Mouse (Mus musculus): ENCODE measurements around the gene Fam221b. TPM values are rescaled to one million over a fixed set of nuclear protein-coding genes. Genes with fewer than 3 reads are reported as not detected.

Fam221b gene
- polyA plus RNA-seq, 1 experiment from 2014 or later, result 2.6 TPM

DNA sequence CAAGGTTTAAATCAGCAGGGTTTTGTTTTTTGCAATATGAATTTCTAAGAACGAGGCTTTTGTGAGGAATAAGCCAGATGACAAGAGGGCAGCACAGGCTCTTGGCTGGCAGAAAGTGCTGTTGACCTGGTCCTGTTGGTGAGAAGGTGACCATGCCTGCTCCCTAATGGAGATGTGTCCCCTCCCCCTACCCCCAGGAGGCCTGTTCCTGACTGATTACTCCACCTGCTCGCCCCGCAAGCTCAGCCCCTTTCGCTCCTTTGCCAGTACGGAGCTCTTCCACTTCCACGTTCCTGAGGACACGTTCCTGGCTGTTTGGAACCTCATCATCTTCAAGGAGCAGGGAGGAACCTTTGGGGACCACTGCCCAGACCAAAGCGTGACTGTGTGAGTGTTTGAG is 4.8 kb upstream of the Fam221b start:
- 79% methylated on average over 8 of the region's 8 CpGs for WGBS

DNA sequence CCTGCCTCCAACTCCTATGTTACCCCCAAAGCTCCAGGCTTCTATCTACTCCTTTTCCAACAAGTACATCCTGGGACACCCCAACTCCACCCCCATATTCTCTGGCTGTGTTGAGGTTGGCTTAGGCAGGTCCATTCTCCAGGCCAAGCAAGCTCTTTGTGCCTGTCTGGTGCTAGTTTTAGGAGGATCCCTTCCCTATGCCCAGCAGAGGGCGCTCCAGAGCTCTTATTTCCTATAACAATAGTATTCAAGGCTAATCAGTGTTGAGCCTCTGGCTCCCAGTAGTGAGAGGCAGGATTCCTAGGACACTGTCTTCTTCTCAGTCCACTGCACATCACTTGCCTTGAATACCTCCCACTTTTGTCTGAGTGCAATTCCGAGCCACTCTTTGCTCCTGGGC is 3.1 kb upstream of the Fam221b start:
- Histone ChIP-seq H3K4me3 (ENCODE audit: low read length) (no peak overlapping the region), H3K9ac (ENCODE audit: low read depth, low read length) (no peak overlapping the region), H3K9me3 (ENCODE audit: control insufficient read depth, low read length) (no peaks in the 10 kb centered on the region), H3K4me2 (replicated peaks; ENCODE audit: low read depth, low read length) (no peak overlapping the region), H3K27ac (ENCODE audit: low read depth, low read length) (no peak overlapping the region), H3K4me1 (ENCODE audit: control insufficient read depth, insufficient read depth, low read length) (peaks cover 6% of the 10 kb centered on the region), H3K36me3 (ENCODE audit: control insufficient read depth, insufficient read depth, low read length) (peaks cover 2% of the 10 kb centered on the region; the same call in 1 of the 2 replicates), H3K27me3 (ENCODE audit: control insufficient read depth, insufficient read depth, low read length) (no peaks in the 10 kb centered on the region)
- 4% methylated on average over 2 of the region's 2 CpGs for WGBS
- ATAC-seq (ENCODE audit: low FRiP score, low TSS enrichment), result peak; percentile 48; the same call in 1 of the 2 replicates

More for the DNA sequence above, 4.8 kb upstream of the Fam221b start:
- Histone ChIP-seq H3K4me3 (ENCODE audit: low read length) (no peak overlapping the region), H3K27ac (ENCODE audit: low read depth, low read length) (no peak overlapping the region), H3K4me2 (replicated peaks; ENCODE audit: low read depth, low read length) (no peak overlapping the region), H3K27me3 (ENCODE audit: control insufficient read depth, insufficient read depth, low read length) (no peaks in the 10 kb centered on the region), H3K9me3 (ENCODE audit: control insufficient read depth, low read length) (no peaks in the 10 kb centered on the region), H3K9ac (ENCODE audit: low read depth, low read length) (no peak overlapping the region), H3K36me3 (ENCODE audit: control insufficient read depth, insufficient read depth, low read length) (peaks cover 2% of the 10 kb centered on the region; the same call in 1 of the 2 replicates), H3K4me1 (ENCODE audit: control insufficient read depth, insufficient read depth, low read length) (peaks cover 6% of the 10 kb centered on the region)
- ATAC-seq (ENCODE audit: low FRiP score, low TSS enrichment), result no peak

DNA sequence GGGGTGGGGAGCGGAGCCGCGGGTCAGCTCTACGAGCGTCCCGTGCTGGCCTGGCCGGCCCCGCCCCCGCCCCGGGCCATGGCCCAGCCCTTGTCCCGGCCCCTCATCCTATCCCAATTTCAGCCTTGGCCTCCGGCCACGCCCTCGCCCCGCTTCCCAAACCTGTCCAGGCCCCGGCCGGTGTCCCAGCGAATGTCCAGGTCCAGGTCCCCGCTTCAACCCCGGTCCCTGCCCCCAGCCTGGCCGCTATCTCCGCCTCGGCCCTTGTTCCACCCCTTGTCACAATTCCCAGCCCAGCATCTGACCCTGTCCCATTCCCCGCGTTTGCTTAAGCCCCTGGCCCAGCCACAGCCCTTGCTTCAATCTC is 466 bp upstream of the Fam221b start:
- Histone ChIP-seq H3K9ac (ENCODE audit: low read depth, low read length) (peak overlapping the region; percentile 83), H3K27me3 (ENCODE audit: control insufficient read depth, insufficient read depth, low read length) (peaks cover 15% of the 10 kb centered on the region; the same call in 1 of the 2 replicates), H3K4me2 (replicated peaks; ENCODE audit: low read depth, low read length) (peak overlapping the region; percentile 74), H3K4me1 (ENCODE audit: control insufficient read depth, insufficient read depth, low read length) (peaks cover 6% of the 10 kb centered on the region), H3K27ac (ENCODE audit: low read depth, low read length) (no peak overlapping the region), H3K36me3 (ENCODE audit: control insufficient read depth, insufficient read depth, low read length) (no peaks in the 10 kb centered on the region), H3K4me3 (ENCODE audit: low read length) (peak overlapping the region; percentile 84), H3K9me3 (ENCODE audit: control insufficient read depth, low read length) (no peaks in the 10 kb centered on the region)
- peak; percentile 89 for ATAC-seq (ENCODE audit: low FRiP score, low TSS enrichment)
- 0% methylated on average over 23 of the region's 25 CpGs for WGBS

DNA sequence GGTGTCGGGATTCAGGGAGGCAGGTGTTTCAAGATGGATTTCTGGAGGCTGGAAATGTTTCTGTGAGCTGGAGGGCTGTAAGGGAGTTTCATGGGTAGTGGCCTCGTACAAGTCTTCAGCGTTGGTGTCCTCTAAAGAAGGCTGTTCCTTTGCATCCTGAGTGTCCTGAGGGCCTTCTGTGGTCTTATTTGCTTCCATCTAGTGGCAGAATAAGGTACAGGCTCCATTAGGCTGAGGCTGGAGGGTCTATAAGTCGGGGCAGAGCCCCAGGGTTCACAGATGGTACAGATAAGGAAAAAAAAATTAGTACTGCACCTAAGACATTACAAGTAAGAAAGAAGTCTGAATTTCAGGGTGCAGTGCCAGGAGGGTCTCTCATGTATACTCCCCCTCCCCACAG is 2.5 kb downstream of the Fam221b start:
- Histone ChIP-seq H3K4me2 (replicated peaks; ENCODE audit: low read depth, low read length) (no peak overlapping the region), H3K36me3 (ENCODE audit: control insufficient read depth, insufficient read depth, low read length) (no peaks in the 10 kb centered on the region), H3K9ac (ENCODE audit: low read depth, low read length) (no peak overlapping the region), H3K27me3 (ENCODE audit: control insufficient read depth, insufficient read depth, low read length) (peaks cover 36% of the 10 kb centered on the region), H3K9me3 (ENCODE audit: control insufficient read depth, low read length) (no peaks in the 10 kb centered on the region), H3K4me3 (ENCODE audit: low read length) (no peak overlapping the region), H3K27ac (ENCODE audit: low read depth, low read length) (no peak overlapping the region), H3K4me1 (ENCODE audit: control insufficient read depth, insufficient read depth, low read length) (peaks cover 6% of the 10 kb centered on the region)
- 22% methylated on average over 4 of the region's 4 CpGs for WGBS
- ATAC-seq (ENCODE audit: low FRiP score, low TSS enrichment), result no peak

DNA sequence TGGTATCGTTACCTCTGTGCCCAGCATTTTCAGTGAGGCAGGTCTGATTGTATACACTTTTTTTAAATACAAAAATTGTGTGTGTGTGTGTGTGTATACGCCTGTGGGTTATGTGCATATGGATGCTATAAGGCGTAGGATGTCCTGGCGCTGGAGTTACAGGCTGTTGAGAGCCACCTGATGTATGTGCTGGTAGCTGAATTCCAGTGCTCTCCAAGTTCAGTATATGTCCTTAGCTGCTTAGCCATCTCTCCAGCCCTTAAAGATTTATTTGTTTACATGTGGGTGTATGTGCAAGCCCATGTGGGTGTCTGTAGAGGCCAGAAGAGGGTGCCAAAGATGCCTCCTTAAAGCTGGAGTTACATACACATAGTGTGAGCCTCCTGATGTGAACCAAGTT is 11.8 kb downstream of the Fam221b start:
- Histone ChIP-seq H3K27ac (ENCODE audit: low read depth, low read length) (no peak overlapping the region), H3K36me3 (ENCODE audit: control insufficient read depth, insufficient read depth, low read length) (no peaks in the 10 kb centered on the region), H3K4me3 (ENCODE audit: low read length) (peak overlapping the region; percentile 86), H3K27me3 (ENCODE audit: control insufficient read depth, insufficient read depth, low read length) (peaks cover 9% of the 10 kb centered on the region), H3K4me1 (ENCODE audit: control insufficient read depth, insufficient read depth, low read length) (peaks cover 5% of the 10 kb centered on the region; the same call in 1 of the 2 replicates), H3K4me2 (replicated peaks; ENCODE audit: low read depth, low read length) (peak overlapping the region; percentile 66), H3K9me3 (ENCODE audit: control insufficient read depth, low read length) (no peaks in the 10 kb centered on the region), H3K9ac (ENCODE audit: low read depth, low read length) (no peak overlapping the region)
- ATAC-seq (ENCODE audit: low FRiP score, low TSS enrichment), result no peak
- WGBS, result 62% methylated on average over 4 of the region's 4 CpGs

DNA sequence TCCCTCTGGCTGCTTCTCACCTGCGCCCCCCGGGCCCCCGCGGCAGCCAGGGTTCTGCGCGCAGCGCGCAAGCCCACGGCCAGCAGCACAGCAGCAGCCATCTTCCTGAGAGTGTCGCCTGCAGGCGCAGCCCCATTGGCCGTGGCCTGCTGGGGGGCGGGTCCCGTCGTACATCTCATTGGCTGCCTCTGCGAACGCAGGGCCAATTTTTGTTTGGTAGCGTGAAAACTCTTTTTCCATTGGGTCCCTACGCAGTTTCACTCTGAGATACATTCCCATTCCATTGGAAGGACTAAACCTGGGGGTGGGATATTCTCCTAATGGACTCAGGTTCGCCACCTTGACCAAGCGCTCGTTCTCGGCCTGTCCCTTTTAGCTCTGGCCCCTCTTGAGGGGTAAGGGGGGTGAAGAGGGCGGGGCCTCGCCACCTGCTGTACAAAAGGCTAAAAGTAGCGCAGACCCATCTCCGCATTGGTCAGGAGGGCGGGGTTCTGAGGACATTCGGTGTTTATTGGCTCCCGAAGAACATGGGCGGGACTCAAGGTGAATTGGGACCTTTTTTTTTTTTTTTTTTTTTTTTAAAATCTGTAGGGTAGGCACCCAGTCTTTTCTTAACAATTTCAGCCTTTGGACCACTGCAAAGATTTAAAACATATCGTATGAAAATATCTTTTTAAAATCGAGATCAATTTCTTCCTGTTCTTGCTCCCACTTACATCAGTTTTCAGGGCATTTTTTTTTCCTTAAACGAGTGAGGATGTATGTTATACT is 12.4 kb downstream of the Fam221b start, which contains the start of gene Hint2:
Hint2 (minus strand) TSS at position 128 of the 771 bp plus-strand sequence.
- H3K36me3 ChIP-seq (ENCODE audit: control insufficient read depth, insufficient read depth, low read length), result no peaks in the 10 kb centered on the region

DNA sequence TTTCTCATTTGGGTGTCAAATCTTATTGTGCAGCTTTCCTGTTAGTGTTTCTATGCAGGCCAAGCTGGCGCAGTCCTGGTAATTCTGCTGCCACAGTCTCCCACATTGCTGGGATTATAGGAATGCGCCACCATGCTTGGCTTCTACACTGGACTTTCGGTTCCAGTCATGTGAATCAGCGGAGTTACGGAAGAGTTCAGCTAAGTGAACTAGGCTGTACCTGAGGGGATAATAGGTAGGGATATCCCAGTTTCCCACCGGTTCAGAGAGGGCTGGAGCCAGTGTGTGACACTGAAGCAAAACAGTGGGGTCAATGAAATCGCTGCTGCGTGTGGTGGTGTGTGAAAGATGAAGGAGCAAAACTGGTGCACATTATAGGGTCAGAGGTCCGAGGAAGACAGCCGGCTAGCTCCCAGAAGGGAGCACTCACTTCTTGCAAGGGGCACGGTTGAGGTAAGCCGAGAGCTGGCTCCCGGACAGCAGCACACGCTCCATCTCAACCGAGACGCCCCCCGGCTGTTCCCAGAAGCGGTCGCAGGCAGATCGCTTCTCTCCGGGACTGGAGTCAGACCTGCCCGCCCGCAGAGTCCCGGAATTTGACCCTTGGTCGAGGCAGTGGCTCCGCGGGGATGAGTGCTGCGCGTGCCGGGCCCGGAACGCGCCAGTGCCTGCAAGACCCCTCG is 13.1 kb downstream of the Fam221b start:
- no peaks in the 10 kb centered on the region for H3K9me3 ChIP-seq (ENCODE audit: control insufficient read depth, low read length)
- ATAC-seq (ENCODE audit: low FRiP score, low TSS enrichment), result peak; percentile 32; the same call in 1 of the 2 replicates
- H3K9ac ChIP-seq (ENCODE audit: low read depth, low read length), result peak overlapping the region; percentile 90
- peak overlapping the region; percentile 86 for H3K4me3 ChIP-seq (ENCODE audit: low read length)
- peaks cover 5% of the 10 kb centered on the region; the same call in 1 of the 2 replicates for H3K4me1 ChIP-seq (ENCODE audit: control insufficient read depth, insufficient read depth, low read length)
- H3K27ac ChIP-seq (ENCODE audit: low read depth, low read length), result peak overlapping the region; percentile 90
- H3K4me2 ChIP-seq (replicated peaks; ENCODE audit: low read depth, low read length), result peak overlapping the region; percentile 66
- H3K36me3 ChIP-seq (ENCODE audit: control insufficient read depth, insufficient read depth, low read length), result no peaks in the 10 kb centered on the region
- 5% methylated on average over 34 of the region's 34 CpGs for whole genome bisulfite sequencing
- no peaks in the 10 kb centered on the region; the same call in 1 of the 2 replicates for H3K27me3 ChIP-seq (ENCODE audit: control insufficient read depth, insufficient read depth, low read length)

More for the DNA sequence above, 12.4 kb downstream of the Fam221b start, which contains the start of gene Hint2:
- no peaks in the 10 kb centered on the region for H3K9me3 ChIP-seq (ENCODE audit: control insufficient read depth, low read length)
- peaks cover 3% of the 10 kb centered on the region; the same call in 1 of the 2 replicates for H3K27me3 ChIP-seq (ENCODE audit: control insufficient read depth, insufficient read depth, low read length)
- H3K27ac ChIP-seq (ENCODE audit: low read depth, low read length), result peak within 1 kb of the TSS; percentile 90
- WGBS, result 2% methylated on average over 34 of the region's 34 CpGs
- H3K4me1 ChIP-seq (ENCODE audit: control insufficient read depth, insufficient read depth, low read length), result peaks cover 5% of the 10 kb centered on the region; the same call in 1 of the 2 replicates
- ATAC-seq (ENCODE audit: low FRiP score, low TSS enrichment), result peak; percentile 98
- H3K4me2 ChIP-seq (replicated peaks; ENCODE audit: low read depth, low read length), result peak within 1 kb of the TSS; percentile 66
- H3K9ac ChIP-seq (ENCODE audit: low read depth, low read length), result peak within 1 kb of the TSS; percentile 90
- peak within 1 kb of the TSS; percentile 86 for H3K4me3 ChIP-seq (ENCODE audit: low read length)

DNA sequence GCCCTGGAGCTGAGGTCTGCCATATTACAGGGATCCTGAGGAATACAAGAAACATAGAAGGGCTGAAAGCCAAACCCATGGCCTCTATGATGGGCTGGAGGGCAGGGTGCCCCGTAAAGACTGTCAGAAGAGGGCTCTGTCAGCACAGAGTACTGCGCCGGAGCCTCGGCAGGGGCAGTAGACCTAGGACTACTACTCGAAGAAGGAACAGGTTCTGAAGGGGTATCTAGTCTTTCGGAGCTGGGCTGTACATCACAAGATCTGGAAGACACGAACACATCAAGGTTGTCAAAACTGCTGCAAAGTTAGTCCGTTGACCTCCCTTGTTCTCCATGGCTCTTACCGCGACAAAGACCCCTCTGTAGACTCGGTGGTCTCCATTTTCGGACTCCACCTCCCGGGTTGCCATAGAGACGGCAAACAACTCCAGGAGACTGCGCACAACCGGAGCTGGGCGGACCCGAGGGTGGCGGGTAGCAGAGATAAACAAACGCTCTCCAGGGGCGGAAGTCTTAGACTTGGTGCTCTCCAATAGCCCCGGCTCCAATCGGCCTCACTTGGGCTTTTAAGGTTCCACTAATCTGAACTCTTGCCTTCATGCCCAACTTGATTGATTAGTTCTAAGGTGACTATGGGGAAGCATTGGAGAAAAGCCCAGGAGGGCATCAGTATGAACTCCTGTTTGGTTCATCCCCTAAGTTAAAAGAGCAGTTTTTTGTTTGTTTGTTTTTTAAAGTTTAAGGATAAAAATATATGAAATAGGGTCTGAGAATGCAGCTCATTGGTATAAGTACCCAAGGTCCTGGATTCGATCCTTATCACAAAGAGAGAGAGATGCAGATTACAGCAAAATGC is 15.6 kb downstream of the Fam221b start, which contains the start of gene Spag8:
Spag8 (minus strand) TSS at position 434 of the 855 bp plus-strand sequence.
- no peak for ATAC-seq (ENCODE audit: low FRiP score, low TSS enrichment)
- Histone ChIP-seq H3K4me1 (ENCODE audit: control insufficient read depth, insufficient read depth, low read length) (peaks cover 5% of the 10 kb centered on the region; the same call in 1 of the 2 replicates), H3K4me3 (ENCODE audit: low read length) (peak within 1 kb of the TSS; percentile 21), H3K4me2 (replicated peaks; ENCODE audit: low read depth, low read length) (peak within 1 kb of the TSS; percentile 35), H3K9ac (ENCODE audit: low read depth, low read length) (no peak within 1 kb of the TSS), H3K36me3 (ENCODE audit: control insufficient read depth, insufficient read depth, low read length) (peaks cover 3% of the 10 kb centered on the region; the same call in 1 of the 2 replicates), H3K9me3 (ENCODE audit: control insufficient read depth, low read length) (peaks cover 5% of the 10 kb centered on the region), H3K27ac (ENCODE audit: low read depth, low read length) (no peak within 1 kb of the TSS), H3K27me3 (ENCODE audit: control insufficient read depth, insufficient read depth, low read length) (no peaks in the 10 kb centered on the region)
- 20% methylated on average over 24 of the region's 24 CpGs for WGBS
